Mouse (Mus musculus): ENCODE data around the gene Mrps10. TPM values are rescaled to one million over a fixed set of nuclear protein-coding genes. Genes with fewer than 3 reads are reported as not detected.

The Mrps10 gene
- total RNA-seq, 2 experiments from 2014 or later = 26.2 to 28.5 TPM

DNA sequence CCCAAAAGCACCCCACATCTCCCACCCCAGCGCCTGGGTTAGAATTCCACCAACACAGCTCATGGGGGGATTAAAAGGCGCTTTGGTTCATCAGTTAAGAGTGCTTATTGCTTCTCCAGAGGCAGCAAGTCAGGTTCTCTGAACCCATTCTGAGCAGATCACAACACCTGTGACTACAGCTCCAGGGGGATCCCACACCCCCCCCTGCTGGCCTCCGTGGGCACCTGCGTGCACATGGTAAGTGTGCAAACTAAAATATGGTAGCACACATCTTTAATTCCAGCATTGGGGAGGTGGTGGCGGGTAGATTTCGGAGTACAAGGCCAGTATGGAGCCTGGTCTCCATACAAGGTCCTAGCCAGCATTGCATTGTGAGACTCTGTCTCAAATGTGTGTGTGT, 58.6 kb downstream of the Mrps10 start:
- intact Hi-C loops (cut with DNase I) = no loop called here
- DNase-seq (ENCODE audit: low spot score in 2 of 2) = no peak

- no peak for DNase-seq (ENCODE audit: low spot score in 2 of 2)
These were observed 60.2 kb downstream of the Mrps10 start for GRCm38 (mm10) chr17:47428831-47429304.

GRCm38 (mm10) chr17:47430815-47431214, 62.1 kb downstream of the Mrps10 start:
- no peak for DNase-seq (ENCODE audit: low spot score in 2 of 2)
- intact Hi-C loops (cut with DNase I) = no loop called here

More at GRCm38 (mm10) chr17:47428831-47429304, 60.2 kb downstream of the Mrps10 start:
- intact Hi-C loops (cut with DNase I) = no loop called here

Other genes with a start within 250 kb of the Mrps10 start
- gene Guca1b, start 16.5 kb downstream of the Mrps10 start, total RNA-seq (2021) = under 1 TPM; 0.72 to 0.77 TPM
- gene Guca1a, start 31.7 kb downstream of the Mrps10 start, total RNA-seq (2021) = under 1 TPM in 1 of 2 experiments, not detected in 1; 0.40 TPM
- gene AI661453, start 67.7 kb downstream of the Mrps10 start, total RNA-seq (2021) = under 1 TPM; 0.23 to 0.59 TPM
- gene 1700001C19Rik, start 68.5 kb downstream of the Mrps10 start, total RNA-seq (2021) = not detected
- 10 to 100 TPM; 14.6 to 17.1 TPM for gene Taf8, start 133.4 kb downstream of the Mrps10 start, total RNA-seq (2021)
- 10 to 100 TPM; 30.1 to 30.7 TPM for gene Ccnd3, start 136.2 kb downstream of the Mrps10 start, total RNA-seq (2021)
- gene Bysl, start 242.6 kb downstream of the Mrps10 start, total RNA-seq (2021) = 10 to 100 TPM; 21.0 to 21.1 TPM
- 10 to 100 TPM; 20.8 to 28.9 TPM for gene Med20, start 242.7 kb downstream of the Mrps10 start, total RNA-seq (2021)
- gene Gm20517, start 242.7 kb downstream of the Mrps10 start, total RNA-seq (2021) = 1 to 10 TPM; 5.8 to 7.4 TPM